Mouse (Mus musculus) kidney, embryonic 15.5 days (tissue): Measurements from ENCODE around the gene 2310022B05Rik. TPM values are rescaled to one million over a fixed set of nuclear protein-coding genes. Genes with fewer than 3 reads are reported as not detected.
A peak's percentile ranks its signal among the peaks of the same experiment; 100 is the strongest.

Experiments
- ATAC-seq: fragments of 200-750 bp; cut with Nextera tagmentation; replicated peaks from 2 replicates; pipeline ENCODE4 v1.8.0; 2017; ENCODE audit warnings: moderate TSS enrichment; ENCODE audit not compliant: low FRiP score
- H3K27ac ChIP-seq: fragments of 300-500 bp; sonication (generic); 2 replicates; pipeline ENCODE4 v1.5.1; 2015; ENCODE audit warnings: mild to moderate bottlenecking, inconsistent platforms
- H3K27me3 ChIP-seq: fragments of 300-500 bp; sonication (generic); 2 replicates; pipeline ENCODE4 v1.6.1; 2015; ENCODE audit warnings: inconsistent platforms
- H3K36me3 ChIP-seq: fragments of 300-500 bp; sonication (generic); 2 replicates; pipeline ENCODE4 v1.6.1; 2015; ENCODE audit warnings: inconsistent platforms
- H3K4me1 ChIP-seq: fragments of 300-500 bp; sonication (generic); 2 replicates; pipeline ENCODE4 v1.6.1; 2015; ENCODE audit warnings: inconsistent platforms
- H3K4me2 ChIP-seq: fragments of 300-500 bp; sonication (generic); 2 replicates; pipeline ENCODE4 v1.6.1; 2015; ENCODE audit warnings: moderate library complexity, mild to moderate bottlenecking, inconsistent platforms
- H3K4me3 ChIP-seq: fragments of 300-500 bp; sonication (generic); replicated peaks from 2 replicates; pipeline ENCODE4 v1.5.1; 2015; ENCODE audit warnings: mild to moderate bottlenecking, inconsistent platforms
- H3K9ac ChIP-seq: fragments of 300-500 bp; sonication (generic); 2 replicates; pipeline ENCODE4 v1.6.1; 2015; ENCODE audit warnings: mild to moderate bottlenecking, inconsistent platforms
- H3K9me3 ChIP-seq: fragments of 300-500 bp; sonication (generic); replicated peaks from 2 replicates; pipeline ENCODE4 v1.6.1; 2016; ENCODE audit warnings: inconsistent platforms
- WGBS: fragments of 180-500 bp; shearing (Covaris S2); methylation state at CpG from one replicate; pipeline ENCODE4 v1.1.7; 2015; ENCODE audit warnings: mixed read lengths; 5-methylcytosine and 5-hydroxymethylcytosine counted together
- polyA plus RNA-seq: library from polyadenylated mRNA; unstranded; fragments of >200 nt; fragmentation: Nextera tagmentation; extraction: Ambion mirVana; gene quantifications from 2 replicates; pipeline ENCODE4 v1.2.1, GENCODE M21; 2015

Gene 2310022B05Rik
- polyA plus RNA-seq, 1 experiment from 2014 or later: 32.3 TPM

DNA sequence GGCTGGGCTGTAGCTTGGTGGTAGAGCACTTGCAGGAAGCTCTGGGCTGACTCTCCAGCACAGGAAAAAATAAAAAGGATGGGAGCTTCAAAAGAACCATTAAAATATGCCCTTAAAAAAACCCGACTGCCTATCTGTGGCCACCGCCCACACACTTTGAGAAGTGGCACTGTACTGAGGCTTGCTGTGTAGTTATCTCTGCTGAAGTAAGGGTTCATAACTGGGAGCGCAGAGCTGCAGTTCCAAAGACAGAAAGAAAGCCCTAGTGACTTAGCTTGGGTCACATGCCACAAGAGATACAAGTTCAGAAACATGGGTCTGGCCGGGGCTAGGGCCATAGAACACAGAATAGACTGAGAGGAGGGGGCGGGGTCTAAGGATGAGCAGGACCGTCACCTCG, 5.2 kb downstream of the 2310022B05Rik start:
- Histone ChIP-seq H3K27ac (peak overlapping the region; percentile 38), H3K4me3 (no peak overlapping the region), H3K9me3 (no peaks in the 10 kb centered on the region), H3K9ac (no peak overlapping the region), H3K36me3 (no peaks in the 10 kb centered on the region), H3K4me1 (peaks cover 84% of the 10 kb centered on the region), H3K4me2 (no peak overlapping the region), H3K27me3 (no peaks in the 10 kb centered on the region)
- 72% methylated on average over 7 of the region's 7 CpGs for WGBS
- ATAC-seq: no peak

DNA sequence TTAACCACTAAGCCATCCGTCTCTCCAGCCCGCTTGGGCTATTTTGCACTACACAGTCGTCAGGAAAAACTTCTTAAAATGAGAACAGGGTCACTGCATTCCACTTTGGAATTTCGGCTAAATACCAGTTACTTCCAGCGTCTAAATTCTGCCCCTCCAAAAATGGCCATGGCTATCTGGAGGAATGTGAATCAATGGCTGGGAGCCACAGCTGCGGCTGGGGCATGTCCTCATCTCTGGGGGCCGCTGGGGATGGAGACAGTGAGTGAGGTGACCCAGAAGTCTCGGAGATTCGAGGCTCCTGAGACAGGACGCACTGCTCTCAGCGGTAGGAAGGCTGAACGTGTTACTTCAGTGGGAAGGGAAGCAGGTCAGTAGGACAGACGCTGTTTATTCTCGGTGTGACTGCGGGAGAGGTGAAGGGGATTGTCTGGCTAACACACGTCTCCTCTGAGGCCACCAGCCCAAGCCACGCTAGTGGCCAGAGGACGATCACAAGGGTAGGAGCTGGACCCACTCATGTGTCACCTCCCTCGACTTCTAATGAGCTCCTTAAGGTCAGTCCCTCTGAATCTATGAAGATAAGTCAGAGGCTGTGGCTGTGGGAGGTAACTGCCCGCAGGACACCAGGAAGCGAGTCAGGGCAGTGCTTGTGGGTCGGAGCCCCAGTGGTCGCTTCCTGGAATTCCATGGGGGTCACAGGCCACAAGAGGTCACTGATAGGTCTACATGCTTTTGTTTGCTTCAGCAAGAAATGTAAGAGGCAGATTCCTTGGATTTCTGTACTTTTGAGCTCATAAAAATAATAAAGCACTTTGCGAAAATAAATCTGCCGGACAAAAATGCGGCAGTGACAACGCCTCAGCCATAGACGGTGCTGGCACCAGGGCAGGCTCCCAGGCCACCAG, 9.3 kb downstream of the 2310022B05Rik start:
- Histone ChIP-seq H3K9ac (no peak overlapping the region), H3K4me3 (no peak overlapping the region), H3K9me3 (no peaks in the 10 kb centered on the region), H3K4me1 (peaks cover 70% of the 10 kb centered on the region), H3K4me2 (peak overlapping the region; percentile 33), H3K27me3 (no peaks in the 10 kb centered on the region), H3K27ac (peak overlapping the region; percentile 84), H3K36me3 (peaks cover 13% of the 10 kb centered on the region)
- WGBS: 37% methylated on average over 28 of the region's 28 CpGs
- no peak for ATAC-seq

DNA sequence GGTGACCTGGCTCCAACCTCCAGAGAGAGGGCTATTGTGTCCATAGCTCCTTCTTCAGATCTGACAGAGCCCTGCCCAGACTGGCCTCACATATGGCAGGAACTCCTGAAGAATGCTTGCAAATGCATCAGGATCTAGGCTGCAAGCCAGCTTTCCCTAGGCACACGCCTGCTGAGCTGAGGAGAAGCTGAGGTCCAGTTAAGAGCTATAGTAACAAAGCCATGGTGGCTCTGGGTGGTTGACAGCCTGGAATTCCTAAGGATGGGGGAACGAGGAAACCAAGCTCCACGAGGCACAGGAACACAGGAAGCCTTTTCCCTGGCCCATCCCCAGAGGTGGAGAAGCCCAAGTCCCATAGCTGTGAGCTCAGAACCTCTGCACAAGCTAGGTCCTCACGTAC, 10.6 kb downstream of the 2310022B05Rik start:
- no peak overlapping the region for H3K4me3 ChIP-seq
- no peak overlapping the region for H3K4me2 ChIP-seq
- WGBS: 28% methylated on average over 4 of the region's 4 CpGs
- no peaks in the 10 kb centered on the region for H3K27me3 ChIP-seq
- peaks cover 62% of the 10 kb centered on the region for H3K4me1 ChIP-seq
- H3K9ac ChIP-seq: no peak overlapping the region
- peak; percentile 64 for ATAC-seq
- peak overlapping the region; percentile 84 for H3K27ac ChIP-seq
- peaks cover 16% of the 10 kb centered on the region for H3K36me3 ChIP-seq
- H3K9me3 ChIP-seq: no peaks in the 10 kb centered on the region

DNA sequence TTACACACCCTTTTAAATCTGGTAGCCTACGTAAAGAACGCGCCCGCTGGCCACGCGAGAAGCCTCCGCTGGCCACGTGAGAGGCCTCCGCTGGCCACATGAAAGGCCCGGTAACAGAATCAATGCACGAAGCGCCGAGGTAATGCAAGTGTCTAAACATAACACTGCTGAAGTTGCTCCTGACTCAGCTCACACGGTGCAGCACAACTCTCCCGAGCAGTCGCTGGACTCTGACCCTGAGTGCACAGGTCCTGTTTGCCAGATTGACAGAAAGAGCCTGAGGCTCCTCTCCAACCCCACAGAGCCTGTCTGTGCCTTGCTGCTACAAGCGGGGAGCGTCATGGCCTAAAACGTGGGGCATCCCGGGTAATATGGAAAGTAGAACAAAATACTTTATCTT, 11.4 kb downstream of the 2310022B05Rik start:
- H3K4me2 ChIP-seq: no peak overlapping the region
- no peak overlapping the region for H3K4me3 ChIP-seq
- ATAC-seq: no peak
- peaks cover 16% of the 10 kb centered on the region for H3K36me3 ChIP-seq
- H3K9me3 ChIP-seq: no peaks in the 10 kb centered on the region
- no peaks in the 10 kb centered on the region for H3K27me3 ChIP-seq
- peak overlapping the region; percentile 84; the same call in 1 of the 2 replicates for H3K27ac ChIP-seq
- H3K9ac ChIP-seq: no peak overlapping the region
- peaks cover 59% of the 10 kb centered on the region for H3K4me1 ChIP-seq
- 86% methylated on average over 20 of the region's 20 CpGs for WGBS

DNA sequence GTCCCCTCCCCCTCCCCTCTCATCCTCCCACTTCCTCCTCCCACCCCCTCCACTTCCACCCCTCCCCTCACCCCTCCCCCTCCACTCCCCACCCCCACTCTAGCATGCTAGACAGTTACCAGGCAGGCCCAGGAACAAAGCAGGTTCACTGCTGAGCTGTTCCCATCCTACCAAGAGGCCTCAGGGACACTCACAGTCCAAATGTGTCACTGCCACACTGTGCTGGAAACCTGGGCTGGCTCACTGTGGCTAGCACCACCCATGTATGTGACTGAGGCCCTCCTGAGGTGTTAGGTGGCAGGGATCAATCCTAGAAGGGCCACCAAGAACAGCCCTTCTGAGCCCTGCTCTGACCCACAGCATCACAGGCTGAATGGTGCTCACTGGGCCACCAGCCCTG, 14.9 kb downstream of the 2310022B05Rik start:
- Histone ChIP-seq H3K4me1 (peaks cover 53% of the 10 kb centered on the region), H3K27ac (no peak overlapping the region), H3K9ac (no peak overlapping the region), H3K36me3 (peaks cover 16% of the 10 kb centered on the region), H3K27me3 (no peaks in the 10 kb centered on the region), H3K4me3 (no peak overlapping the region), H3K9me3 (no peaks in the 10 kb centered on the region), H3K4me2 (no peak overlapping the region)
- ATAC-seq: no peak

DNA sequence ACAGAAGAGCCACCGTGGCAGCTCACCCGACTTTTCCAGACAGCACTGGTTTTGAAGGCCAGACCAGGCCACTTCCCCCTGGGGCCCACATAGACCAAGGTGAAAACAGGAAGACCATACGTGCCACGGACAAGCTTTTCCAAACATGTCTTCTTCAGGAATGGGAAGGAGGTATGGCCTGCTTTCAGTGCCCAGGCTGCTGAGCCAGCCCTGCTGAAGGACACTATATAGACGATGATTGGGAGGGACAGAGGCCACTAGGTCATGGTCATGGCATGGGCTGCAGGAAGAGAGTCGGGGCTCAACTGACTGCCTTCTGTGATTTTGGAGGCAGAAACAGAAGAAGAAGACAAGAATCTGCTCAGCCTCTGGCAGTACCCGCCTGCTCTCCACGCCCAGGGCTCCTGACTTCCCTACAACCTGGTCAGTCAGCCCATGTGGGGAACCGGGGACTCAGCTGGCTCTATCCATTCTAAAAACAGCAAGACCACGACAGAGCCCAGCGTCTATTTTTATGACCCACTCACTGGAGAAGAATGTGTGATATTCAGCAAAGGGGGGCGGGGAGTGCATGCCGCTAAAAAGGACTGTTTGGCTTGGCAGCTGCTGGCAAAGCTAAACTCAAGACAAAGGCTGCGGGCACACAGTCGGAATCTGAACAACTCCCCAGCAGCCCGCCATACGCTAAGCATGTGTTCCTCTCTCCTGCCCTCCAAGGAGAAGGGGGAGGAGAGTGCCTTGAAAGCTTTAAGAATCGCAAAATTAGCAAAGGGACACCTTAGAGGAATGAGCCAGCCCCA, 19.4 kb downstream of the 2310022B05Rik start:
- H3K9me3 ChIP-seq: no peaks in the 10 kb centered on the region; the same call in 1 of the 2 replicates
- 38% methylated on average over 18 of the region's 18 CpGs for WGBS
- H3K9ac ChIP-seq: no peak overlapping the region
- peak; percentile 69 for ATAC-seq
- peaks cover 26% of the 10 kb centered on the region for H3K36me3 ChIP-seq
- peaks cover 34% of the 10 kb centered on the region for H3K4me1 ChIP-seq
- H3K4me3 ChIP-seq: no peak overlapping the region
- H3K27ac ChIP-seq: peak overlapping the region; percentile 84
- H3K4me2 ChIP-seq: peak overlapping the region; percentile 22
- H3K27me3 ChIP-seq: no peaks in the 10 kb centered on the region

DNA sequence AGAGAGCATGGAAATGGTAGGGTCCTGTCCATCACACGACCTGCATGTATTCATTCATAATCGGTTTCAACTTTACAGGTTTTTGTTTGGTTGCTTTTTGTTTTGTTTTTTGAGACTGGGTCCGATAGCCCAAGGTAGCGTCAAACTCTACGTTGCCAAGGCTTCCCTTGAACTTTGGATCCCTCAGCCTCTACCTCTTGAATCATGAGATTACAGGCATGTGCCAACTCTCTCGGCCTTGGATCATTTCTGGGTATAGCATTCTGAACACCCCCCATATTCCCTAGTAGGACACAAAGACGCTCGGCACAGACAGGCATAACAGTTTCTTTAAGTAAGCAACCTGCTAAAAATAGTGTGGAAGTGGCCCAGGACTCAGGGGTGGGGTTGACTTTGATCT, 21.6 kb downstream of the 2310022B05Rik start:
- H3K4me1 ChIP-seq: peaks cover 29% of the 10 kb centered on the region
- H3K4me3 ChIP-seq: no peak overlapping the region
- no peak overlapping the region for H3K27ac ChIP-seq
- 95% methylated on average over 8 of the region's 8 CpGs for WGBS
- H3K9me3 ChIP-seq: no peaks in the 10 kb centered on the region; the same call in 1 of the 2 replicates
- no peak overlapping the region for H3K9ac ChIP-seq
- no peaks in the 10 kb centered on the region for H3K27me3 ChIP-seq
- H3K4me2 ChIP-seq: no peak overlapping the region
- H3K36me3 ChIP-seq: peaks cover 44% of the 10 kb centered on the region
- ATAC-seq: no peak

DNA sequence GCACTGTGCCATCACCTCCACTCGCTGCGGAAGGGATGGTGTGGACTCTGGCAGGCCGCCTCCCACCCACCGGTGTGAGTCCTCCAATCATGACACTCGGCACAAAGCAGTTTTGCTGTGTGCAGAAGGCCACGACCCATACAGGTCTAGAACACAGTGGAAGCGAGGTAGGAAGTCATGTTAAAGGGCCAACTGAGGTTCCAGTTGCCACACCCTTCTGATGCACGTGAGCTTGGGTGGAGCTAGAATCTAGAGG, 28.0 kb downstream of the 2310022B05Rik start:
- H3K36me3 ChIP-seq: peaks cover 48% of the 10 kb centered on the region
- WGBS: 78% methylated on average over 8 of the region's 8 CpGs
- no peak overlapping the region for H3K4me2 ChIP-seq
- H3K4me3 ChIP-seq: no peak overlapping the region
- H3K4me1 ChIP-seq: peaks cover 31% of the 10 kb centered on the region
- no peaks in the 10 kb centered on the region for H3K27me3 ChIP-seq
- H3K9me3 ChIP-seq: no peaks in the 10 kb centered on the region
- no peak overlapping the region for H3K9ac ChIP-seq
- no peak for ATAC-seq
- no peak overlapping the region for H3K27ac ChIP-seq

DNA sequence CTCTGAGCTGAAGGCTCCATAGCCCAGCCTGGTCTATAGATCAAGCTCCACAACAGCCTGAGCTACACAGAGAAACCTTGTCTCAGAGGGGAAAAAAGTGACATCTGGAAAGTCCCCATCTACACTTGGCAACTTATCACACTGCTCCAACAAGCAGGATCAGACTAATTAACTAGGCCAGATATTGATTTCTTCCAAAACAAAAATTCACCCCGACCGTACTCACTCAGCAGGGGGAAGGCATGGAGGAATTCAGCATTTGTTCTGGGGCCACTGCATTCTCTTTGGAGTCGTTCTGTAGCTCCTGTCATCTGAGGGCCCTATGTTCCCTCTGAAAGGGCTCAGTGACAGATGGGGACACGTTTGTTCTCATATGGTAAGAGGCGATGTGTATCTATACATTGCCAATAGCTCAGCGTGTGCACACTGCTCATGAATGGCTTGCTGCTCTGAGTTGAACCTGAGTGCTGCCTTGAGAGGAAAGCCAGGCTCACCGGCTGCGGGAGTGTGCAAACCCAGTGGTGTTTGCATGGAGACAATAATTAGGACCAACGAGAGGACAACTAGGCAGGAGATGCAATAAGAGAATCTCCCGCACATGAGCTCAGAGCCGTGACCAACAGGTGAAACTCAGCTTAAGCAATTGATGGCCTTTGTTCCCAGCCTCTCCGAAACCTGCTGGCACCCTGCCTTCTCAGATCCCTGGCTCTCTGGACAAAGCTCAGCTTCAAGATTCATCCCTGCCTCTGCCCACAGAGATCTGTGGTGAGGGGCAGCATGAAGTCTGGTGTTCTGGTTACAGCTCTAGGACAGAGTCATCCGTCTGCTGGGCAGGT, 28.5 kb downstream of the 2310022B05Rik start:
- ATAC-seq: no peak
- Histone ChIP-seq H3K9me3 (no peaks in the 10 kb centered on the region), H3K4me1 (peaks cover 31% of the 10 kb centered on the region), H3K36me3 (peaks cover 45% of the 10 kb centered on the region), H3K27ac (no peak overlapping the region), H3K27me3 (no peaks in the 10 kb centered on the region), H3K4me3 (no peak overlapping the region), H3K9ac (no peak overlapping the region), H3K4me2 (no peak overlapping the region)
- 89% methylated on average over 13 of the region's 13 CpGs for WGBS

DNA sequence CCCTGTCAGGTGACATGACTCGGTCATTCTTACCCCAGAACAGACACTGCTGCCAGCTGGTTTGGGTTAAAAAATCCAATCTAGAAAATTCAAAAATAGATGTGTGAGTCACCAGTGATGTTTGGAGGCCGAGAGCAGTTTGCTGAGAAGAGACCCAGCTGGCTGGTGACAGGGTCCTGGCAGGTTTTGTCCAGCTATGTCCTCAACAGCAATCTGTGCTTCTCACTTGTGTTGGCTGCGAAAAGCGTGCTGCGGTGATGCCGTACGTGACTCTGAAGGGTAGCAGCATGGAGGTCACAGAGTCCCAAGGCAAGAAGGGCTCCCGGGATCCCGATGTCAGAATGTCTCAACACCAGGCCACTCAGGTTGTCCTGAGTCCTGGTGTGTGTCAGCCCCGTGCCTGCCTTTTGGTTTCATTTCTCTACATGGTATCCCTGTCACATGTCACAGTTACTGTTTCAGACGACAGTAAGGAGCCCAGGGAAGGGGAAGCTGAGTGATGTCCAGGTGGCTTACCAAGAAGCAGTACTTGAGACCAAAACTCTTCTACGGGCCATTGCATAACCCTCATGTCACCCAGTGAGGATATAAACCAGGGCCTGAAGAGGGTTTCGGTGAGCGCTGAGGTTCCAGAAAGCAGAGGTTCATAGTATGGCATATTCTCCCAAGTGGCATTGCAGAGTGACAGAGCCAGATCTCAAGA, 30.0 kb downstream of the 2310022B05Rik start:
- no peak overlapping the region for H3K4me3 ChIP-seq
- no peak overlapping the region for H3K4me2 ChIP-seq
- ATAC-seq: 0 out of 2 replicates have a peak, but pooled peaks have one; percentile 16
- H3K4me1 ChIP-seq: peaks cover 31% of the 10 kb centered on the region
- 66% methylated on average over 14 of the region's 14 CpGs for WGBS
- no peaks in the 10 kb centered on the region for H3K9me3 ChIP-seq
- no peaks in the 10 kb centered on the region for H3K27me3 ChIP-seq
- H3K27ac ChIP-seq: peak overlapping the region; percentile 77
- H3K9ac ChIP-seq: no peak overlapping the region
- peaks cover 31% of the 10 kb centered on the region for H3K36me3 ChIP-seq

DNA sequence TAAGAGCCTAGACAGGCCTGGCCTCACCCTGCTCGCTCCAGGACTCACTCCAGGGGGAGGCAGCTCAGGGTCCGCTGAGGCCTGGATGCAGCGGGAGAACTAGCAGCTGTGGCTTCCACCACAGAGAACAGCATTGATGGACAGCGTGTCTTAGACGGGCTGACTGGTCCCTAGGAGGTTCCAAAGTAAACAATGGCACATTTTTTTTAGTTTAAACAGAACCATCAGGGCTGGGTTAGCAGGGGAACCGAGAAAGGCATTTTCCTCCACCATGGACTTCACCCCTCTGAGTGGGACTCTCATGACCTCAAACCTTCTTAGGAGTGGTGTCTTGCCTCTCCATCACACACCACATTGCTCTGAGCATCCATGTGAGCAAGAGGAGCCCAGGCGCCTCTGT, 31.2 kb downstream of the 2310022B05Rik start:
- no peak overlapping the region for H3K4me2 ChIP-seq
- no peaks in the 10 kb centered on the region for H3K9me3 ChIP-seq
- peak overlapping the region; percentile 77 for H3K27ac ChIP-seq
- peaks cover 31% of the 10 kb centered on the region for H3K4me1 ChIP-seq
- H3K9ac ChIP-seq: no peak overlapping the region
- H3K4me3 ChIP-seq: no peak overlapping the region
- 0 out of 2 replicates have a peak, but pooled peaks have one; percentile 14 for ATAC-seq
- H3K27me3 ChIP-seq: no peaks in the 10 kb centered on the region
- 37% methylated on average over 7 of the region's 7 CpGs for WGBS
- H3K36me3 ChIP-seq: peaks cover 20% of the 10 kb centered on the region
